Mouse (Mus musculus): Measurements from ENCODE around the gene Man2b2. TPM values are rescaled to one million over a fixed set of nuclear protein-coding genes. Genes with fewer than 3 reads are reported as not detected.

The Man2b2 gene
- polyA plus RNA-seq, 1 experiment, result 9.7 TPM

- Histone ChIP-seq H3K36me3 (ENCODE audit: control insufficient read depth, insufficient read depth) (no peaks in the 10 kb centered on the region), H3ac (ENCODE audit: control insufficient read depth, insufficient read length) (no peak within 1 kb of the TSS), H3K4me3 (no peak within 1 kb of the TSS), H3K4me2 (ENCODE audit: low read depth) (no peak within 1 kb of the TSS), H3K27me3 (ENCODE audit: control insufficient read depth, insufficient read depth, insufficient read length) (peaks cover 92% of the 10 kb centered on the region), H3K79me2 (ENCODE audit: control insufficient read depth, insufficient read depth) (no peaks in the 10 kb centered on the region)
- no peak for TF ChIP-seq E2F4 (IDR thresholded peaks at IDR 0.05; ENCODE audit: insufficient read depth)
These were observed 38.0 kb upstream of the Man2b2 start, which contains the start of gene Ppp2r2c for GRCm38 (mm10) chr5:36868266-36869090. Gene Ppp2r2c (plus strand): TSS chr5:36868513.

- TF ChIP-seq TCF12 (IDR thresholded peaks at IDR 0.05; ENCODE audit: insufficient read depth, poor library complexity, severe bottlenecking) (no peak), E2F4 (IDR thresholded peaks at IDR 0.05; ENCODE audit: insufficient read depth) (no peak), MYOG (IDR thresholded peaks at IDR 0.05; ENCODE audit: control insufficient read depth in 1 of 3, insufficient read depth in 1 of 3, insufficient read length in 2 of 3, low read depth in 2 of 3) (no peak), CEBPB (IDR thresholded peaks at IDR 0.05; ENCODE audit: insufficient read depth, poor library complexity, severe bottlenecking) (no peak), POLR2AphosphoS2 (IDR thresholded peaks at IDR 0.05; ENCODE audit: insufficient read length, low read depth) (no peak), TCF3 (IDR thresholded peaks at IDR 0.05; ENCODE audit: insufficient read length, low read depth) (no peak), POLR2A (IDR thresholded peaks at IDR 0.05; ENCODE audit: insufficient read length, low read depth) (no peak), USF1 (IDR thresholded peaks at IDR 0.05; ENCODE audit: low read depth) (no peak), MAX (IDR thresholded peaks at IDR 0.05; ENCODE audit: low read depth) (no peak), MYOD1 (IDR thresholded peaks at IDR 0.05; ENCODE audit: control insufficient read depth in 1 of 3, insufficient read length in 2 of 3, low read depth in 2 of 3) (no peak), REST (IDR thresholded peaks at IDR 0.05; ENCODE audit: insufficient read depth, insufficient read length) (no peak), SRF (IDR thresholded peaks at IDR 0.05; ENCODE audit: control insufficient read depth, insufficient read length, low read depth) (no peak)
- H3ac ChIP-seq (ENCODE audit: control insufficient read depth, insufficient read length), result no peak overlapping the region
- no peaks in the 10 kb centered on the region for H3K79me2 ChIP-seq (ENCODE audit: control insufficient read depth, insufficient read depth)
- H3K27me3 ChIP-seq (ENCODE audit: control insufficient read depth, insufficient read depth, insufficient read length), result peaks cover 94% of the 10 kb centered on the region
- H3K36me3 ChIP-seq (ENCODE audit: control insufficient read depth, insufficient read depth), result no peaks in the 10 kb centered on the region
- no peak overlapping the region for H3K4me2 ChIP-seq (ENCODE audit: low read depth)
- H3K4me3 ChIP-seq, result no peak overlapping the region
These were observed 37.1 kb upstream of the Man2b2 start for GRCm38 (mm10) chr5:36867561-36867960.

GRCm38 (mm10) chr5:36866701-36867250 is 36.3 kb upstream of the Man2b2 start:
- Histone ChIP-seq H3K27me3 (ENCODE audit: control insufficient read depth, insufficient read depth, insufficient read length) (peaks cover 98% of the 10 kb centered on the region), H3K79me2 (ENCODE audit: control insufficient read depth, insufficient read depth) (no peaks in the 10 kb centered on the region), H3K4me2 (ENCODE audit: low read depth) (no peak overlapping the region), H3K4me3 (no peak overlapping the region), H3ac (ENCODE audit: control insufficient read depth, insufficient read length) (no peak overlapping the region), H3K36me3 (ENCODE audit: control insufficient read depth, insufficient read depth) (no peaks in the 10 kb centered on the region)
- TF ChIP-seq SRF (IDR thresholded peaks at IDR 0.05; ENCODE audit: control insufficient read depth, insufficient read length, low read depth) (no peak), E2F4 (IDR thresholded peaks at IDR 0.05; ENCODE audit: insufficient read depth) (no peak), MAX (IDR thresholded peaks at IDR 0.05; ENCODE audit: low read depth) (no peak), TCF3 (IDR thresholded peaks at IDR 0.05; ENCODE audit: insufficient read length, low read depth) (no peak), POLR2AphosphoS2 (IDR thresholded peaks at IDR 0.05; ENCODE audit: insufficient read length, low read depth) (no peak)

GRCm38 (mm10) chr5:36861084-36861483 is 30.6 kb upstream of the Man2b2 start:
- TF ChIP-seq SRF (IDR thresholded peaks at IDR 0.05; ENCODE audit: control insufficient read depth, insufficient read length, low read depth), result no peak
- TF ChIP-seq MYOD1 (IDR thresholded peaks at IDR 0.05; ENCODE audit: control insufficient read depth in 1 of 3, insufficient read length in 2 of 3, low read depth in 2 of 3), result no peak
- no peak for TF ChIP-seq MAX (IDR thresholded peaks at IDR 0.05; ENCODE audit: low read depth)
- TF ChIP-seq E2F4 (IDR thresholded peaks at IDR 0.05; ENCODE audit: insufficient read depth), result no peak
- no peak for TF ChIP-seq CEBPB (IDR thresholded peaks at IDR 0.05; ENCODE audit: insufficient read depth, poor library complexity, severe bottlenecking)
- TF ChIP-seq TCF3 (IDR thresholded peaks at IDR 0.05; ENCODE audit: insufficient read length, low read depth), result no peak
- no peak for TF ChIP-seq POLR2A (IDR thresholded peaks at IDR 0.05; ENCODE audit: insufficient read length, low read depth)
- no peak for TF ChIP-seq USF1 (IDR thresholded peaks at IDR 0.05; ENCODE audit: low read depth)
- TF ChIP-seq POLR2AphosphoS2 (IDR thresholded peaks at IDR 0.05; ENCODE audit: insufficient read length, low read depth), result no peak
- H3K79me2 ChIP-seq (ENCODE audit: control insufficient read depth, insufficient read depth), result no peaks in the 10 kb centered on the region
- no peaks in the 10 kb centered on the region for H3K36me3 ChIP-seq (ENCODE audit: control insufficient read depth, insufficient read depth)
- peaks cover 71% of the 10 kb centered on the region for H3K27me3 ChIP-seq (ENCODE audit: control insufficient read depth, insufficient read depth, insufficient read length)
- no peak overlapping the region for H3K4me2 ChIP-seq (ENCODE audit: low read depth)
- no peak overlapping the region for H3K4me3 ChIP-seq
- H3ac ChIP-seq (ENCODE audit: control insufficient read depth, insufficient read length), result no peak overlapping the region

GRCm38 (mm10) chr5:36857546-36857945 is 27.1 kb upstream of the Man2b2 start:
- no peak overlapping the region for H3ac ChIP-seq (ENCODE audit: control insufficient read depth, insufficient read length)
- TF ChIP-seq REST (IDR thresholded peaks at IDR 0.05; ENCODE audit: insufficient read depth, insufficient read length) (no peak), MYOD1 (IDR thresholded peaks at IDR 0.05; ENCODE audit: control insufficient read depth in 1 of 3, insufficient read length in 2 of 3, low read depth in 2 of 3) (no peak), MYOG (IDR thresholded peaks at IDR 0.05; ENCODE audit: control insufficient read depth in 1 of 3, insufficient read depth in 1 of 3, insufficient read length in 2 of 3, low read depth in 2 of 3) (no peak), TCF12 (IDR thresholded peaks at IDR 0.05; ENCODE audit: insufficient read depth, poor library complexity, severe bottlenecking) (no peak), POLR2A (IDR thresholded peaks at IDR 0.05; ENCODE audit: insufficient read length, low read depth) (no peak), POLR2AphosphoS2 (IDR thresholded peaks at IDR 0.05; ENCODE audit: insufficient read length, low read depth) (no peak)

More at GRCm38 (mm10) chr5:36857546-36857945, 27.1 kb upstream of the Man2b2 start:
- Histone ChIP-seq H3K27me3 (ENCODE audit: control insufficient read depth, insufficient read depth, insufficient read length) (peaks cover 66% of the 10 kb centered on the region), H3K36me3 (ENCODE audit: control insufficient read depth, insufficient read depth) (no peaks in the 10 kb centered on the region), H3K4me2 (ENCODE audit: low read depth) (no peak overlapping the region), H3K79me2 (ENCODE audit: control insufficient read depth, insufficient read depth) (no peaks in the 10 kb centered on the region), H3K4me3 (no peak overlapping the region)

All from myocyte (in vitro differentiated cells).